Mouse (Mus musculus) intestine, embryonic 15.5 days (tissue): ENCODE results near the gene Chrm3. TPM values are rescaled to one million over a fixed set of nuclear protein-coding genes. Genes with fewer than 3 reads are reported as not detected.

ENCODE experiments used
- ATAC-seq: fragments of 200-750 bp; cut with Nextera tagmentation; 2 replicates; pipeline ENCODE4 v1.8.0; 2017; ENCODE audit warnings: moderate TSS enrichment, moderate library complexity
- H3K27ac ChIP-seq: fragments of 300-500 bp; sonication (generic); 2 replicates; pipeline ENCODE4 v1.5.1; 2015; ENCODE audit warnings: mild to moderate bottlenecking, inconsistent platforms
- H3K27me3 ChIP-seq: fragments of 300-500 bp; sonication (generic); replicated peaks from 2 replicates; pipeline ENCODE4 v1.6.1; 2015; ENCODE audit warnings: inconsistent platforms
- H3K36me3 ChIP-seq: fragments of 300-500 bp; sonication (generic); 2 replicates; pipeline ENCODE4 v1.6.1; 2015; ENCODE audit warnings: inconsistent platforms
- H3K4me1 ChIP-seq: fragments of 300-500 bp; sonication (generic); replicated peaks from 2 replicates; pipeline ENCODE4 v1.6.1; 2015; ENCODE audit warnings: inconsistent platforms
- H3K4me2 ChIP-seq: fragments of 300-500 bp; sonication (generic); replicated peaks from 2 replicates; pipeline ENCODE4 v1.6.1; 2015; ENCODE audit warnings: mild to moderate bottlenecking, inconsistent platforms
- H3K4me3 ChIP-seq: fragments of 300-500 bp; sonication (generic); replicated peaks from 2 replicates; pipeline ENCODE4 v1.5.1; 2015; ENCODE audit warnings: inconsistent platforms
- H3K9ac ChIP-seq: fragments of 300-500 bp; sonication (generic); 2 replicates; pipeline ENCODE4 v1.6.1; 2015; ENCODE audit warnings: inconsistent platforms
- H3K9me3 ChIP-seq: fragments of 300-500 bp; sonication (generic); 2 replicates; pipeline ENCODE4 v1.6.1; 2016; ENCODE audit warnings: inconsistent platforms
- WGBS: fragments of 180-500 bp; shearing (Covaris S2); methylation state at CpG from one replicate; pipeline ENCODE4 v1.1.7; 2015; 5-methylcytosine and 5-hydroxymethylcytosine counted together
- polyA plus RNA-seq: library from polyadenylated mRNA; unstranded; fragments of >200 nt; fragmentation: Nextera tagmentation; extraction: Ambion mirVana; gene quantifications from 2 replicates; pipeline ENCODE4 v1.2.1, GENCODE M21; 2015

Gene Chrm3
- polyA plus RNA-seq, 1 experiment from 2014 or later: 1.4 TPM

DNA sequence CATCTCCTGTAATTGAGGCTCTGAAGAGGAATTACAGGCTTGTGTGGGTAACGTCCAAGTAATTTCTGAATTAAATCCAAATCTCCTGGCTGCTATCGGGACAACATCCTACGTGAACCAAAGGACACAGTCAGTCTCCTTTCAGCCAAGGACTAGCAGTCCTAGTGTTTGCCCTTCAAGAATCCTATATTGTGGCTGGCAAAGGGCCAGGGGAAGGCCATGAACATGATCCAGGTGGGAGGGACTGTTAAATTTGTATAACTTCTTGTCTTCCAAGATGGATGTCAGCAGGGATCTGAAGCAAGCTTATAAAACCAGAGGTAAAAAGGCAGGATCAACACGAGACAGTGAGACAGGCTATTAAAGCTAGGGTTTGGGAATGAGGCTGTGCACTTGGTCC lies 357.7 kb downstream of the Chrm3 start:
- no peak for ATAC-seq
- Histone ChIP-seq H3K4me2 (no peak overlapping the region), H3K27me3 (no peaks in the 10 kb centered on the region), H3K4me1 (0 out of 2 replicates have a peak, but pooled peaks cover 3% of the 10 kb centered on the region), H3K9me3 (no peaks in the 10 kb centered on the region), H3K4me3 (no peak overlapping the region), H3K27ac (no peak overlapping the region), H3K36me3 (no peaks in the 10 kb centered on the region), H3K9ac (no peak overlapping the region)
- WGBS: 49% methylated on average over 4 of the region's 4 CpGs

DNA sequence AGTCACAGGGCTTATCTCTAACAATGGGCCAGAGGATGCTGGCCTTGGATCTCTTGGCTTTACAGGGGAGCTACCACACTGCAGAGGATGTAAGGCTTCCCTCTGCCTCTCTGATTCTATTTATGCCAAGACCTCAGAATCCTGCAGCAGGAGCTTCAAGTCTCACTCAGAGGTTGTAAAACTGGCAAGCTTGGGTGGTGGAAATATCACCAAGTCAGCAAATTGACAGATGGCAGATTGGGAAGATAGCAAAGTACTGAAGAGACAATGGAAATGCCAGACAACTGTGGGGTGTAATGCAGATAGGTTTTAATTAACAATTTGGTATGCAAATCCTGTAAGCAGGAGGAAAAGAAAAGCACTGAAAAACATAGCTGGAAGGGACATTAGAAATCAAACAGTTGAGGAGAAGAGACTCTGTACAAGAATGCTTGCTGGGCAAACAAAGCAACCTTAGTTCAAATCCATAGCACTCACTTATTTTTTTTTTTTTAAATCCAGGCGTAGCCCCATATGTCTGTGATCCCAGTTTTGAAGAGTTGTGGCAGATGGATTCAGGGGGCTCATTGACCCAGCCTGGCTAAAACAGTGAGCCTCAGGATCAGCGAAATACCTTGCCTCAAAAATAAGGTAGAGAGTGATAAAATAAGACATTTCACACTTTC lies 362.9 kb downstream of the Chrm3 start:
- H3K27me3 ChIP-seq: no peaks in the 10 kb centered on the region
- no peak overlapping the region for H3K4me3 ChIP-seq
- 90% methylated on average over 2 of the region's 2 CpGs for WGBS
- no peaks in the 10 kb centered on the region for H3K4me1 ChIP-seq
- H3K4me2 ChIP-seq: no peak overlapping the region
- no peak overlapping the region for H3K27ac ChIP-seq
- H3K9ac ChIP-seq: no peak overlapping the region
- H3K36me3 ChIP-seq: no peaks in the 10 kb centered on the region
- no peaks in the 10 kb centered on the region for H3K9me3 ChIP-seq
- no peak for ATAC-seq

DNA sequence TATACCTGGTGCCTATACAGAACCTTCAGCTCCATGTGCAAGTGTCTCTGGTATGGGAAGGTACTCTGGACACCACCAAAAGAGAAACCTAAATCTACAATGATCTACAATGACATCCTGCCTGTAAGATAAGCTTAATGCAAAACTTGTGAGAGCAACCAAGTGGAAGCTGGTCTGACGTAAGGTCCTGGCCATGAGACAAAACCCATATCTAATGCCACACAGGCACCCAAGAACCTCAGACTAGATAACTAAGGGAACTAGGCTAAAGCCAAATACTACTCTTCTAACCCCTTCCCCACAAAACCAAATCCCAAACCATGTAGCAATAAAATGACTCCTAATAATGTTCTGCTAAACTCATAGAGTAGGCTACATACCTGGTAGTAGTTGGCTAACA lies 364.8 kb downstream of the Chrm3 start:
- WGBS: 85% methylated on average over 1 of the region's 1 CpGs
- Histone ChIP-seq H3K27me3 (no peaks in the 10 kb centered on the region), H3K36me3 (no peaks in the 10 kb centered on the region), H3K27ac (no peak overlapping the region), H3K4me3 (no peak overlapping the region), H3K9ac (no peak overlapping the region), H3K9me3 (no peaks in the 10 kb centered on the region), H3K4me2 (no peak overlapping the region), H3K4me1 (no peaks in the 10 kb centered on the region)
- no peak for ATAC-seq

DNA sequence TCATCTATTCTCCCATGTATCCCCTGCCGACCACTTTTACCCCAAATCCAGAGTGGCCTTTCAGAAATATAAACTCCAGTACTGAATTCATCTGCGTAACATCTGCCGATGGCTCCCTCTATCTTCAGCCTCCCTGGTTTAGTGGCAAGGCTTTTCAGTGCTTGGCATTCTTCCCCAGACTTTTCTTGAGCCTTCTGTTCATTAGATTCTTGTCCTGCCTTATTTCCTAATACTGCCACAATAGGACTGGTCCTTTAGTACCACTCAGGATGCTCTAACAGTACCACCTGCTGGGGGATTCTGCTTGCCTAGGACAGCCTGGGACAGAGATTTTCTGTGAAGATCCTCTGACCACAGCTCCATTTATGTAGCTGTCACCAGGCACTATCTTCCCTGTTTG lies 367.1 kb downstream of the Chrm3 start:
- Histone ChIP-seq H3K27ac (no peak overlapping the region), H3K9ac (no peak overlapping the region), H3K27me3 (no peaks in the 10 kb centered on the region), H3K4me3 (no peak overlapping the region), H3K4me2 (no peak overlapping the region), H3K36me3 (no peaks in the 10 kb centered on the region), H3K4me1 (no peaks in the 10 kb centered on the region), H3K9me3 (no peaks in the 10 kb centered on the region)
- ATAC-seq: no peak
- 90% methylated on average over 3 of the region's 3 CpGs for WGBS

DNA sequence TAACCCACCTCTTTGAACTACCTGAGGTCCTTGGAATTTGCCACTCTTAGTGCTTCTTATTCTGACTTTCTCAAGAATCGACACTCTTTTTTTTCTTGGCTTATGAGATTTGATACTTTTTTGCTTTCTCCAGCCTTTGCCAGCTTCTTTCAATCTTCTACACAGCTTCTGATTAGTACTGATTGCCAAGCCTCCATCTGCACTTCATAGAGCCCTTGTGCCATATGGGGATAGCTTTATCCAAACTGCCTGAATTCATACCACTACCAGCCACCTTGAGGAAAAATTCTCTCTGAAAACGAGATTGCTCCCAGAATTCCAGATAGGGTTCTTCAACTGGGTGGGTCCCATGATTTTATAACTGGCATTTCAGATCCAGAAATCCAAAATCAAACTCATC lies 368.0 kb downstream of the Chrm3 start:
- H3K27me3 ChIP-seq: no peaks in the 10 kb centered on the region
- H3K4me2 ChIP-seq: no peak overlapping the region
- no peak for ATAC-seq
- no peak overlapping the region for H3K27ac ChIP-seq
- 75% methylated on average over 2 of the region's 2 CpGs for WGBS
- H3K36me3 ChIP-seq: no peaks in the 10 kb centered on the region
- H3K4me3 ChIP-seq: no peak overlapping the region
- H3K9me3 ChIP-seq: no peaks in the 10 kb centered on the region
- no peaks in the 10 kb centered on the region for H3K4me1 ChIP-seq
- no peak overlapping the region for H3K9ac ChIP-seq

DNA sequence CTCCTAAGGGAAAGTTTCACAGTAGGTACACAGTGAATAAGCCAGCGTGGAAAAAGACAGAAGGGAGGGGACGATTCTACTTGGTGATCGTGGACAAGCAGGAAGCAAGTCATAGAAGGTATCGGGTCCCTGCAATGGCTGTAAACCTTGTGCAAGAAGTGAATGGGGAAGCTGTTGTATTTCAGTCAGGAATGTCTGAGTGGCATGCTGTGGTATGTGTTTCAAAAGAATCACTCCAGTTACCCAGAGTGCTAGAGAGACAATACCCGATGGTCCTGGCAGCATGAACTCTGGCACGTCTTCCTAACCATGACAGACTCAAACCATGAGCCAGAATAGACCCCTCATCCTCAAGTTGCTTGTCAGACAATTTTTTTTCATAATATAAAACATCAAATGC lies 375.0 kb downstream of the Chrm3 start:
- Histone ChIP-seq H3K4me2 (no peak overlapping the region), H3K27ac (no peak overlapping the region), H3K27me3 (no peaks in the 10 kb centered on the region), H3K9ac (no peak overlapping the region), H3K4me3 (no peak overlapping the region), H3K9me3 (no peaks in the 10 kb centered on the region), H3K4me1 (no peaks in the 10 kb centered on the region), H3K36me3 (no peaks in the 10 kb centered on the region)
- 74% methylated on average over 6 of the region's 6 CpGs for WGBS
- no peak for ATAC-seq

DNA sequence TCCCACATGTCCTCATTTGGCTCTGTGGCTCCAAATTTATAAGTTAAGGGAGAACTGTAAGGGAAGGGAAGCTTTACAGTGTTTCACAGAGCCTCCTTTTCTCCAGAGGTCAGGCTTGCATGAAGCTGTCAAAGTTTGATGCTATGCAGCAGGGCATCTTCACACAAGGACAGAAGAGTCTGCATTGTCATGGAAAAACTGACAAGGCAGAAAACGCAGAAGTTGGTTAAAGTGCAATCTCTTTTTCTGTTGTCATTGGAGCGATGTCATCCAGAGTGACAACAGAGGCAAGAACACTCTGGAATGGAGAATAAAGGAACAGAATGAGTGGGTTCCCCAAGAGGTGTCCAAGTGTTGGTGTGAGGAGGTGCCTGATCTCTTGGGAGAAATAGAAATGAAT lies 377.4 kb downstream of the Chrm3 start:
- WGBS: 64% methylated on average over 2 of the region's 2 CpGs
- Histone ChIP-seq H3K4me3 (no peak overlapping the region), H3K4me2 (no peak overlapping the region), H3K9ac (no peak overlapping the region), H3K27ac (no peak overlapping the region), H3K9me3 (no peaks in the 10 kb centered on the region), H3K36me3 (no peaks in the 10 kb centered on the region), H3K4me1 (no peaks in the 10 kb centered on the region), H3K27me3 (no peaks in the 10 kb centered on the region)
- ATAC-seq: no peak

DNA sequence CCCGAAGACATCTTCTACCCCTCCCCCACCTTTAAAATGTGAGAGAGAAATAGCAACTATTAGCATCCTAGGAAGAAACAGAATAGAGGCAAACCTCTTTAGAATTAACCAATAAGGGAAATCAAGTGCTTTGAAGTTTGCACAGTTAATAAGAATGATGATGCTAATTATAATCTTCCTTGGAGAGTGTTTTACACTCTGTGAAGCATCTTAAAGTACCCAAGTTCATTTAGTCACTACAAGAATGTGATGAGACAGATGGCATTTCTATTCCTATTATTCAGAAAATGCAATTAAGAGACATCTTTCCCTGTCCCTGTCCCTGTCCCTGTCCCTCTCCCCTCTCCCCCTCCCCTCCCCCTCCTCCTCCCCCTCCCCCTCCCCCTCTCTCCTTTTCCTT lies 382.9 kb downstream of the Chrm3 start:
- WGBS: 61% methylated on average over 1 of the region's 1 CpGs
- Histone ChIP-seq H3K36me3 (no peaks in the 10 kb centered on the region), H3K9ac (no peak overlapping the region), H3K4me1 (no peaks in the 10 kb centered on the region), H3K4me3 (no peak overlapping the region), H3K27me3 (no peaks in the 10 kb centered on the region), H3K27ac (no peak overlapping the region), H3K9me3 (no peaks in the 10 kb centered on the region), H3K4me2 (no peak overlapping the region)
- ATAC-seq: no peak

DNA sequence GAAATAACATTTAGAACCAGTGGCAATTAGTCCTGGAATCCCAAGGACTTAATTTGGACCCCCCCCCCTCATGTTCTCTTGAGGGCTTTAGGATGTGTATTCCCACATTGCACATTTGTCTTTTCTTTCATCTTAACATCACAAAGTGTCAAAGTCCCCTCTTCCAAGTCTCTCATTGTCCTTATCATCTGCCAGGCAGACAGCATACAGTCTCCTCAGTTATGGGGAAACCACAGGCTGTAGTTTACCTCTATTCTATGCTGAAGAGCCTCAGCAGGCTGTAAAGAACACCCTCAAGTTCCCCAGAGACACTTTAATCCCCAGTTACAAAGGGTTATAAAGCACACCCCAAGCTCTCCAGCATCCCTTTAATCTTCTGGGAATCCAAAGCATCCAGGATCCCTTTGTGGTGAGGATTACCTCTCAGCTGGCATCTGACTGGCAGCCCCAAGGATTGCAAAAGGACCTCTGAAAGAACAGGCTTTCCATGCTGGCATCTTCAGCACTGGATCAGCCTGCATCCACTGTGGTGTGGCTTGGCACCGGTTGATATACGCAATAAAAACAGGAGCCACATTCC lies 386.8 kb downstream of the Chrm3 start:
- 73% methylated on average over 2 of the region's 2 CpGs for whole genome bisulfite sequencing
- H3K9me3 ChIP-seq: no peaks in the 10 kb centered on the region
- H3K4me3 ChIP-seq: no peak overlapping the region
- no peaks in the 10 kb centered on the region for H3K27me3 ChIP-seq
- ATAC-seq: no peak
- H3K9ac ChIP-seq: no peak overlapping the region
- no peaks in the 10 kb centered on the region for H3K36me3 ChIP-seq
- H3K4me2 ChIP-seq: no peak overlapping the region
- no peak overlapping the region for H3K27ac ChIP-seq
- no peaks in the 10 kb centered on the region for H3K4me1 ChIP-seq

DNA sequence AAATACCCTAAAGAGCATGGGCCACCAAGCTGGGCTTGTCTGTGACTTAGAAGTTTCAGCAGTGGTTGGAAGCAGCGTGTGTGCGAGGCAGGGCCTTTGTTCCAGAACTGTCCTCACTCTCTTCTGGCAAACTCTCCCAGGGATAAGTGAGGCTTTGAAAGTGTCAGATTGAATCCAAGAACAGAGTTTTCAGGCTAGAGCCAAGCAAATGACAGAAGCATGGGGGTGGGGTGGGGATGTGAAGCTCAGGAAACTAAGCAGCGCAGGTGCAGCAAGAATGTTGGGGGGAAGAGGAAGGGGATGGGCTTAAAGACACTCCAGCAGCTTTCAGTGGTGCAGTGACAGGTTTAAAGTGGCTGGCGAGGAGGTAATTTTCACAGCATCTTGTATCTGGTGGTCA lies 388.8 kb downstream of the Chrm3 start:
- no peak overlapping the region for H3K4me2 ChIP-seq
- no peak overlapping the region for H3K4me3 ChIP-seq
- no peaks in the 10 kb centered on the region for H3K27me3 ChIP-seq
- ATAC-seq: no peak
- H3K9me3 ChIP-seq: no peaks in the 10 kb centered on the region
- WGBS: 65% methylated on average over 4 of the region's 4 CpGs
- no peak overlapping the region for H3K9ac ChIP-seq
- no peak overlapping the region for H3K27ac ChIP-seq
- H3K4me1 ChIP-seq: no peaks in the 10 kb centered on the region
- H3K36me3 ChIP-seq: no peaks in the 10 kb centered on the region

DNA sequence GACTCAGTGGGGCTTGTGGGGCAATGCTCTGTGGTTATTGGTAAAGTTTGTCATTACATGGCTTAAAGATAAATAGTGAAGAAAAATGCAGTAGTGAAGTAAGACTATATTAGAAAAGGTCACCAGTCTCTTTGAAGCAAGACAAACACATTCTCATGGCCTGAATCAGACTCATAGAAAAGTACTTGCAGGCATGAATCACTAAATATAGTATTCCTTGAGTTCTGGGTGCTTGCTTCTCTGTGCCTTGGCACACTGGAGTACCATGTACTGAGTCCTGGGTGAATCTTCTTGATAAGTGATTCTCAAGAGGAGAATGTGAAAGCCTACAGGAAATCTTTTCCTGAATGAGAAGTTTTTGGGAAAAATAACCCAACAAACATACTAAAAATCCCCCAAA lies 408.0 kb downstream of the Chrm3 start:
- Histone ChIP-seq H3K4me1 (no peaks in the 10 kb centered on the region), H3K27me3 (no peaks in the 10 kb centered on the region), H3K9me3 (no peaks in the 10 kb centered on the region), H3K4me3 (no peak overlapping the region), H3K4me2 (no peak overlapping the region), H3K36me3 (no peaks in the 10 kb centered on the region), H3K9ac (no peak overlapping the region), H3K27ac (no peak overlapping the region)
- ATAC-seq: no peak

DNA sequence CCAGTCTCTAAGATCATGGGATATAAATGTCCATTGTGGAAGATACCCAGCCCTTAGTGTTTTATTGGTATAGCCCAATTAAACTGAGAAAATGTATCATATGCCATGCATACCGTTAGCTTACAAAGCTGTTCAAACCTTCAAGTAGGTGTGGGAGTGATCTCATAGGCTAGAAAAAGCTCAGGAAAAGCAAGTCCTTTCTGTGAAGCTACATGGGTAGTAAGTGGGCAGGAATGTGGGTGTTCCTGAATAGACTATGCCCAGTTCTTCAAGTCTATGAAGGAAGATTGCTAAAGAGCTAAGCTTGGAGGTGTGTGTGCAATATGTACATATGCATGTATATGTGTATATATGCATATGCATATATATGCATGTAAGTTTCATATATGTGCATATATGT lies 409.3 kb downstream of the Chrm3 start:
- 88% methylated on average over 1 of the region's 1 CpGs for WGBS
- H3K4me1 ChIP-seq: no peaks in the 10 kb centered on the region
- ATAC-seq: no peak
- H3K27me3 ChIP-seq: no peaks in the 10 kb centered on the region
- no peak overlapping the region for H3K4me2 ChIP-seq
- H3K27ac ChIP-seq: no peak overlapping the region
- H3K36me3 ChIP-seq: no peaks in the 10 kb centered on the region
- no peak overlapping the region for H3K9ac ChIP-seq
- no peaks in the 10 kb centered on the region for H3K9me3 ChIP-seq
- H3K4me3 ChIP-seq: no peak overlapping the region

DNA sequence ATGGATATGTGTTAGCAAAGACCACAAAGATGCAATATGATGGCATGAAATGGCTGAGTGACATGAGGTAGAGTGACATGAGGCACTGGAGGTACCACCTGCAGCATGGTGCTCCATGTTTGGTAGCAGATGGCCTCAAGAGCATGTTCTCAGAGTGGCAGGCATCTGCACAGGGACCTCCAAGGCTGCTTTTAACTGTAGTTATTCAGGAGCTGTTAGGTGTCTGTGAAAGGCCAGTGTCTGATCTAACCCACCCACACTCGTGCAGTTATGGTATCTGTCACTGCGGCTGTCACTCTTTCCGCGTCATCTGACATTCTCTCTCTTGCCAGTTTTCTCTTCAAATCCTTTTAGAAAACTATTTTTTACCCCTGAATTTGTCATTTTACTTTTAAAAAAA lies 411.6 kb downstream of the Chrm3 start:
- Histone ChIP-seq H3K27ac (no peak overlapping the region), H3K9me3 (no peaks in the 10 kb centered on the region), H3K36me3 (no peaks in the 10 kb centered on the region), H3K4me3 (no peak overlapping the region), H3K4me1 (no peaks in the 10 kb centered on the region), H3K4me2 (no peak overlapping the region), H3K9ac (no peak overlapping the region), H3K27me3 (no peaks in the 10 kb centered on the region)
- 94% methylated on average over 4 of the region's 4 CpGs for WGBS
- no peak for ATAC-seq
